25 mouse cellular contexts compared by ENCODE assay signal in genomic region chr14:102989254-102989653, GRCm38 (mm10). TPM values are rescaled to one million over a fixed set of nuclear protein-coding genes. Genes with fewer than 3 reads are reported as not detected.
DNase-seq lines count a peak whose midpoint lies in the region; ATAC-seq lines count a peak whose summit lies in the region.
"Had no signal": no experiment of that assay in that cellular context is flagged by ENCODE, and none has a peak within 500 bp of the region (broad histone marks: within the 10 kb centered on the region; RNA-seq: fewer than 3 reads in every experiment).

No protein-coding gene starts in this region.

- H3K36me3 ChIP-seq in embryonic facial prominence, embryonic 14.5 days (ENCODE audit: control insufficient read depth, insufficient read depth, low read length): no peaks in the 10 kb centered on the region
- H3K36me3 ChIP-seq in embryonic facial prominence, embryonic 10.5 days (replicated peaks): no peaks in the 10 kb centered on the region
- no peaks in the 10 kb centered on the region for H3K36me3 ChIP-seq in limb, embryonic 13.5 days
- H3K36me3 ChIP-seq in limb, embryonic 10.5 days: no peaks in the 10 kb centered on the region
- no peaks in the 10 kb centered on the region for H3K36me3 ChIP-seq in limb, embryonic 15.5 days
- H3K36me3 ChIP-seq: embryonic facial prominence, embryonic 13.5 days; forebrain, embryonic 10.5 days; forebrain, embryonic 12.5 days; G1E had no signal

- peaks cover 4% of the 10 kb centered on the region; the same call in 1 of the 2 replicates for H3K27me3 ChIP-seq in embryonic facial prominence, embryonic 14.5 days (replicated peaks; ENCODE audit: control insufficient read depth, insufficient read depth, low read length)
- peaks cover 6% of the 10 kb centered on the region; the same call in 1 of the 2 replicates for H3K27me3 ChIP-seq in embryonic facial prominence, embryonic 10.5 days (replicated peaks; ENCODE audit: low read depth, poor library complexity, severe bottlenecking)
- peaks cover 9% of the 10 kb centered on the region; the same call in 1 of the 2 replicates for H3K27me3 ChIP-seq in limb, embryonic 13.5 days
- H3K27me3 ChIP-seq in limb, embryonic 10.5 days (ENCODE audit: low read depth, poor library complexity, severe bottlenecking): peaks cover 4% of the 10 kb centered on the region; the same call in 1 of the 2 replicates
- H3K27me3 ChIP-seq in limb, embryonic 15.5 days: no peaks in the 10 kb centered on the region
- H3K27me3 ChIP-seq: CH12.LX; forebrain, embryonic 12.5 days had no signal

- H3K27ac ChIP-seq in embryonic facial prominence, embryonic 14.5 days (replicated peaks; ENCODE audit: low read depth, low read length): no peak overlapping the region; the same call in 1 of the 2 replicates
- H3K27ac ChIP-seq in embryonic facial prominence, embryonic 10.5 days (replicated peaks): no peak overlapping the region
- 0 out of 2 replicates have a peak overlapping the region, but pooled peaks have one; percentile 6 for H3K27ac ChIP-seq in limb, embryonic 13.5 days
- no peak overlapping the region for H3K27ac ChIP-seq in limb, embryonic 10.5 days
- H3K27ac ChIP-seq in limb, embryonic 15.5 days: peak overlapping the region; percentile 65
- H3K27ac ChIP-seq: embryonic facial prominence, embryonic 13.5 days; forebrain, embryonic 10.5 days; forebrain, embryonic 12.5 days had no signal

- peaks cover 14% of the 10 kb centered on the region for H3K4me1 ChIP-seq in embryonic facial prominence, embryonic 14.5 days (ENCODE audit: control insufficient read depth, insufficient read depth, low read length)
- H3K4me1 ChIP-seq in embryonic facial prominence, embryonic 10.5 days: no peaks in the 10 kb centered on the region
- H3K4me1 ChIP-seq in limb, embryonic 13.5 days: peaks cover 28% of the 10 kb centered on the region
- H3K4me1 ChIP-seq in limb, embryonic 10.5 days: peaks cover 10% of the 10 kb centered on the region
- H3K4me1 ChIP-seq in limb, embryonic 15.5 days: peaks cover 11% of the 10 kb centered on the region
- H3K4me1 ChIP-seq: forebrain, embryonic 10.5 days; forebrain, embryonic 12.5 days had no signal

- H3K9me3 ChIP-seq in embryonic facial prominence, embryonic 14.5 days (ENCODE audit: control insufficient read depth, low read length): no peaks in the 10 kb centered on the region
- H3K9me3 ChIP-seq in embryonic facial prominence, embryonic 10.5 days: no peaks in the 10 kb centered on the region
- no peaks in the 10 kb centered on the region for H3K9me3 ChIP-seq in limb, embryonic 13.5 days
- no peaks in the 10 kb centered on the region for H3K9me3 ChIP-seq in limb, embryonic 10.5 days (replicated peaks)
- no peaks in the 10 kb centered on the region for H3K9me3 ChIP-seq in limb, embryonic 15.5 days
- H3K9me3 ChIP-seq: embryonic facial prominence, embryonic 13.5 days; forebrain, embryonic 10.5 days; forebrain, embryonic 12.5 days had no signal

- 0 out of 2 replicates have a peak, but pooled peaks have one; percentile 22 for ATAC-seq in embryonic facial prominence, embryonic 14.5 days (ENCODE audit: low read depth)
- peak; percentile 26; the same call in 1 of the 2 replicates for ATAC-seq in limb, embryonic 13.5 days (ENCODE audit: low FRiP score, low read depth)
- no peak for ATAC-seq in limb, embryonic 15.5 days (ENCODE audit: insufficient number of reproducible peaks, low FRiP score, low TSS enrichment, low read depth)
- ATAC-seq: CD4-positive, CD25-positive, alpha-beta regulatory T cell, adult 4 months; forebrain, embryonic 14.5 days; forebrain, embryonic 16.5 days; Patski had no signal

- WGBS in embryonic facial prominence, embryonic 14.5 days: 41% methylated on average over 4 of the region's 4 CpGs
- WGBS in embryonic facial prominence, embryonic 10.5 days: 84% methylated on average over 4 of the region's 4 CpGs
- WGBS in limb, embryonic 13.5 days: 48% methylated on average over 4 of the region's 4 CpGs
- WGBS in limb, embryonic 10.5 days: 85% methylated on average over 4 of the region's 4 CpGs
- WGBS in limb, embryonic 15.5 days: 32% methylated on average over 4 of the region's 4 CpGs

- H3K4me2 ChIP-seq in embryonic facial prominence, embryonic 14.5 days (ENCODE audit: low read depth, low read length): no peak overlapping the region
- peak overlapping the region; percentile 9; the same call in 1 of the 2 replicates for H3K4me2 ChIP-seq in limb, embryonic 13.5 days (replicated peaks)
- peak overlapping the region; percentile 15; the same call in 1 of the 2 replicates for H3K4me2 ChIP-seq in limb, embryonic 15.5 days
- H3K4me2 ChIP-seq: embryonic facial prominence, embryonic 13.5 days; forebrain, embryonic 12.5 days had no signal

- H3K4me3 ChIP-seq in embryonic facial prominence, embryonic 14.5 days (ENCODE audit: low read depth, low read length): no peak overlapping the region
- H3K4me3 ChIP-seq in embryonic facial prominence, embryonic 10.5 days: no peak overlapping the region
- no peak overlapping the region for H3K4me3 ChIP-seq in limb, embryonic 13.5 days
- H3K4me3 ChIP-seq in limb, embryonic 10.5 days: no peak overlapping the region
- H3K4me3 ChIP-seq in limb, embryonic 15.5 days: no peak overlapping the region
- H3K4me3 ChIP-seq: embryonic facial prominence, embryonic 13.5 days; forebrain, embryonic 10.5 days; forebrain, embryonic 12.5 days had no signal

- DNase-seq in embryonic facial prominence, embryonic 14.5 days (ENCODE audit: low spot score): peak; percentile 73
- DNase-seq in embryonic facial prominence, embryonic 10.5 days (ENCODE audit: low spot score): no peak
- DNase-seq in limb, embryonic 10.5 days (ENCODE audit: low spot score): no peak
- no peak for DNase-seq in adrenal gland, adult 2 months
- DNase-seq: adrenal gland, adult 8-10 months; adrenal gland, postnatal 14 days; adrenal gland, postnatal 36 days; B cell, adult 2 months; cerebellum, adult 11-12 months; cerebellum, adult 2 months; cerebellum, adult 9-10 months; cerebellum, postnatal 10 days; cerebellum, postnatal 25 days had no signal

- H3K9ac ChIP-seq in embryonic facial prominence, embryonic 14.5 days (ENCODE audit: low read depth, low read length): no peak overlapping the region
- H3K9ac ChIP-seq in limb, embryonic 13.5 days: no peak overlapping the region
- no peak overlapping the region for H3K9ac ChIP-seq in limb, embryonic 15.5 days
- H3K9ac ChIP-seq: embryonic facial prominence, embryonic 13.5 days; forebrain, embryonic 12.5 days had no signal

RNA-seq across cellular contexts. Expression of gene Kctd12, which starts 6.8 kb away (rescaled TPM):
- 69.7 and 74.4 TPM in 2 replicates for polyA plus RNA-seq in embryonic facial prominence, embryonic 14.5 days (2014; fragmentation: Nextera tagmentation; extraction: Ambion mirVana)
- polyA plus RNA-seq in embryonic facial prominence, embryonic 10.5 days (2016; fragmentation: Nextera tagmentation; extraction: Ambion mirVana): 6.2 and 8.8 TPM in 2 replicates
- 41.4 and 45.1 TPM in 2 replicates for polyA plus RNA-seq in limb, embryonic 13.5 days (2015; fragmentation: Nextera tagmentation; extraction: Ambion mirVana)
- polyA plus RNA-seq in limb, embryonic 10.5 days (2016; fragmentation: Nextera tagmentation; extraction: Ambion mirVana): 5.3 and 8.2 TPM in 2 replicates
- 34.5 and 50.6 TPM in 2 replicates for polyA plus RNA-seq in limb, embryonic 15.5 days (2015; fragmentation: Nextera tagmentation; extraction: Ambion mirVana)
- total RNA-seq in adrenal gland, adult 2 months (2021): 10 to 100 TPM; 29.3 to 33.3 TPM
- polyA plus RNA-seq in adrenal gland, adult 2 months (2012; rRNA removed): 35.9 and 38.5 TPM in 2 replicates

RNA-seq across cellular contexts. Expression of gene Acod1, which starts 57.5 kb away (rescaled TPM):
- polyA plus RNA-seq in embryonic facial prominence, embryonic 14.5 days (2014; fragmentation: Nextera tagmentation; extraction: Ambion mirVana): 0.06 TPM in 1 of 2 replicates, not detected in the other
- polyA plus RNA-seq in embryonic facial prominence, embryonic 10.5 days (2016; fragmentation: Nextera tagmentation; extraction: Ambion mirVana): not detected in 2 replicates
- polyA plus RNA-seq in limb, embryonic 13.5 days (2015; fragmentation: Nextera tagmentation; extraction: Ambion mirVana): not detected in 2 replicates
- not detected in 2 replicates for polyA plus RNA-seq in limb, embryonic 10.5 days (2016; fragmentation: Nextera tagmentation; extraction: Ambion mirVana)
- polyA plus RNA-seq in limb, embryonic 15.5 days (2015; fragmentation: Nextera tagmentation; extraction: Ambion mirVana): not detected in 2 replicates
- total RNA-seq in adrenal gland, adult 2 months (2021): not detected
- polyA plus RNA-seq in adrenal gland, adult 2 months (2012; rRNA removed): 0.06 TPM in 1 of 2 replicates, not detected in the other
- total RNA-seq: adrenal gland, postnatal 14 days; adrenal gland, postnatal 36 days had no signal
- polyA plus RNA-seq: embryonic facial prominence, embryonic 11.5 days; embryonic facial prominence, embryonic 13.5 days; forebrain, embryonic 10.5 days; forebrain, embryonic 14.5 days; forebrain, embryonic 16.5 days; G1E had no signal

Comparison
In these comparisons a context has a peak if more than half of its experiments do, and no peak if none do; other contexts are left out.
1. H3K27ac ChIP-seq: peak in limb, embryonic 13.5 days (single experiment) and limb, embryonic 15.5 days (single experiment); none in embryonic facial prominence, embryonic 14.5 days (single experiment), embryonic facial prominence, embryonic 10.5 days (single experiment) and limb, embryonic 10.5 days (single experiment).